Mouse (Mus musculus): ENCODE results near the gene Olfr557.

- no peak for TF ChIP-seq CTCF (IDR thresholded peaks at IDR 0.05; ENCODE audit: borderline replicate concordance, insufficient read depth, low read length)
- TF ChIP-seq POLR2A (IDR thresholded peaks at IDR 0.05; ENCODE audit: low read depth, low read length), result no peak
These were observed 42.0 kb downstream of the Olfr557 start for GRCm38 (mm10) chr7:102737705-102738104.
